Mouse (Mus musculus) urinary bladder, adult 18-20 months (tissue): ENCODE measurements around the gene Shoc2.
"Not testable (repeated sequence)": the region's sequence is repeated elsewhere in the genome, so short reads cannot be mapped to it uniquely, and the experiment has no call there.

Source experiments
- DNase-seq, 2 experiments: peaks; one replicate each; pipeline ENCODE4 v3.0.0; 2022; ENCODE audit warnings: low spot score in 2 of 2, mixed read lengths in 2 of 2

Shoc2 gene

GRCm38 (mm10) chr19:53933050-53933449, 11.1 kb upstream of the Shoc2 start:
- no peak for DNase-seq

- DNase-seq: no peak
These were observed 10.1 kb upstream of the Shoc2 start for GRCm38 (mm10) chr19:53934046-53934445.

- no peak for DNase-seq
These were observed 4.6 kb upstream of the Shoc2 start for GRCm38 (mm10) chr19:53939467-53939866.

GRCm38 (mm10) chr19:53941139-53941538, 3.0 kb upstream of the Shoc2 start:
- no peak for DNase-seq

GRCm38 (mm10) chr19:53942342-53942741, 1.8 kb upstream of the Shoc2 start:
- DNase-seq: no peak

GRCm38 (mm10) chr19:53944786-53945169, 672 bp downstream of the Shoc2 start:
- peak in 1 of 2 experiments; percentile 65 for DNase-seq

- peak; percentile 20 to 48 for DNase-seq
These were observed 1.3 kb downstream of the Shoc2 start for GRCm38 (mm10) chr19:53945171-53946042.

GRCm38 (mm10) chr19:53957513-53957912, 13.4 kb downstream of the Shoc2 start:
- DNase-seq: no peak

- DNase-seq: no peak
These were observed 18.4 kb downstream of the Shoc2 start for GRCm38 (mm10) chr19:53962511-53962910.

GRCm38 (mm10) chr19:53964347-53964746, 20.2 kb downstream of the Shoc2 start:
- not testable (repeated sequence) for DNase-seq

GRCm38 (mm10) chr19:53964910-53965633, 21.0 kb downstream of the Shoc2 start:
- DNase-seq: no peak

- no peak for DNase-seq
These were observed 25.1 kb downstream of the Shoc2 start for GRCm38 (mm10) chr19:53969226-53969625.

- no peak for DNase-seq
These were observed 27.8 kb downstream of the Shoc2 start for GRCm38 (mm10) chr19:53971938-53972337.

GRCm38 (mm10) chr19:53973656-53974055, 29.6 kb downstream of the Shoc2 start:
- no peak for DNase-seq

GRCm38 (mm10) chr19:53982041-53982440, 37.9 kb downstream of the Shoc2 start:
- no peak for DNase-seq

GRCm38 (mm10) chr19:53983336-53983735, 39.2 kb downstream of the Shoc2 start:
- DNase-seq: no peak

GRCm38 (mm10) chr19:53984628-53985027, 40.5 kb downstream of the Shoc2 start:
- DNase-seq: no peak

GRCm38 (mm10) chr19:53990538-53990937, 46.4 kb downstream of the Shoc2 start:
- DNase-seq: no peak

- no peak for DNase-seq
These were observed 49.8 kb downstream of the Shoc2 start for GRCm38 (mm10) chr19:53993860-53994259.

- DNase-seq: no peak
These were observed 50.2 kb downstream of the Shoc2 start for GRCm38 (mm10) chr19:53994276-53994675.

- DNase-seq: no peak
These were observed 66.9 kb downstream of the Shoc2 start for GRCm38 (mm10) chr19:54010973-54011372.

GRCm38 (mm10) chr19:54014999-54015398, 70.9 kb downstream of the Shoc2 start:
- DNase-seq: no peak

GRCm38 (mm10) chr19:54015503-54015902, 71.4 kb downstream of the Shoc2 start:
- DNase-seq: no peak
